Mouse (Mus musculus): Measurements from ENCODE around the gene Hs3st2. TPM values are rescaled to one million over a fixed set of nuclear protein-coding genes. Genes with fewer than 3 reads are reported as not detected.

Gene Hs3st2
- polyA plus RNA-seq, 1 experiment from 2014 or later: 0.09 TPM

GRCm38 (mm10) chr7:121378942-121379341 lies 12.7 kb upstream of the Hs3st2 start:
- no peak for ATAC-seq (replicated peaks; ENCODE audit: insufficient number of reproducible peaks, low FRiP score, low TSS enrichment)
- Histone ChIP-seq H3K27ac (ENCODE audit: low read depth, low read length) (no peak overlapping the region), H3K9ac (ENCODE audit: low read depth, low read length) (no peak overlapping the region), H3K4me2 (no peak overlapping the region), H3K4me1 (ENCODE audit: control insufficient read depth, insufficient read depth, low read length) (no peaks in the 10 kb centered on the region), H3K9me3 (replicated peaks; ENCODE audit: control insufficient read depth, low read length) (no peaks in the 10 kb centered on the region), H3K4me3 (ENCODE audit: low read depth, low read length) (no peak overlapping the region), H3K27me3 (ENCODE audit: control insufficient read depth, insufficient read depth, low read length) (no peaks in the 10 kb centered on the region), H3K36me3 (ENCODE audit: control insufficient read depth, insufficient read depth, low read length) (no peaks in the 10 kb centered on the region)
- 62% methylated on average over 4 of the region's 4 CpGs for WGBS (ENCODE audit: insufficient replicate concordance)

GRCm38 (mm10) chr7:121391984-121392739 lies 503 bp downstream of the Hs3st2 start:
- no peaks in the 10 kb centered on the region for H3K9me3 ChIP-seq (replicated peaks; ENCODE audit: control insufficient read depth, low read length)
- H3K4me1 ChIP-seq (ENCODE audit: control insufficient read depth, insufficient read depth, low read length): peaks cover 4% of the 10 kb centered on the region; the same call in 1 of the 2 replicates
- peak overlapping the region; percentile 60 for H3K4me2 ChIP-seq
- no peak overlapping the region for H3K27ac ChIP-seq (ENCODE audit: low read depth, low read length)
- H3K4me3 ChIP-seq (ENCODE audit: low read depth, low read length): peak overlapping the region; percentile 30
- H3K36me3 ChIP-seq (ENCODE audit: control insufficient read depth, insufficient read depth, low read length): no peaks in the 10 kb centered on the region
- peaks cover 51% of the 10 kb centered on the region for H3K27me3 ChIP-seq (ENCODE audit: control insufficient read depth, insufficient read depth, low read length)
- WGBS (ENCODE audit: insufficient replicate concordance): 2% methylated on average over 72 of the region's 72 CpGs
- no peak overlapping the region for H3K9ac ChIP-seq (ENCODE audit: low read depth, low read length)
- ATAC-seq (replicated peaks; ENCODE audit: insufficient number of reproducible peaks, low FRiP score, low TSS enrichment): peak; percentile 50; the same call in 1 of the 2 replicates

GRCm38 (mm10) chr7:121392740-121392993 lies 1.0 kb downstream of the Hs3st2 start:
- 1% methylated on average over 20 of the region's 28 CpGs for WGBS (ENCODE audit: insufficient replicate concordance)
- H3K4me3 ChIP-seq (ENCODE audit: low read depth, low read length): peak overlapping the region; percentile 30
- ATAC-seq (replicated peaks; ENCODE audit: insufficient number of reproducible peaks, low FRiP score, low TSS enrichment): no peak

GRCm38 (mm10) chr7:121393884-121394283 lies 2.2 kb downstream of the Hs3st2 start:
- WGBS (ENCODE audit: insufficient replicate concordance): 80% methylated on average over 1 of the region's 1 CpGs
- ATAC-seq (replicated peaks; ENCODE audit: insufficient number of reproducible peaks, low FRiP score, low TSS enrichment): no peak
- no peaks in the 10 kb centered on the region for H3K9me3 ChIP-seq (replicated peaks; ENCODE audit: control insufficient read depth, low read length)
- H3K4me2 ChIP-seq: no peak overlapping the region
- H3K4me1 ChIP-seq (ENCODE audit: control insufficient read depth, insufficient read depth, low read length): peaks cover 4% of the 10 kb centered on the region; the same call in 1 of the 2 replicates
- H3K27me3 ChIP-seq (ENCODE audit: control insufficient read depth, insufficient read depth, low read length): peaks cover 55% of the 10 kb centered on the region
- H3K4me3 ChIP-seq (ENCODE audit: low read depth, low read length): no peak overlapping the region
- no peaks in the 10 kb centered on the region for H3K36me3 ChIP-seq (ENCODE audit: control insufficient read depth, insufficient read depth, low read length)
- no peak overlapping the region for H3K9ac ChIP-seq (ENCODE audit: low read depth, low read length)
- H3K27ac ChIP-seq (ENCODE audit: low read depth, low read length): no peak overlapping the region

More at GRCm38 (mm10) chr7:121392740-121392993, 1.0 kb downstream of the Hs3st2 start:
- peak overlapping the region; percentile 60 for H3K4me2 ChIP-seq
- H3K4me1 ChIP-seq (ENCODE audit: control insufficient read depth, insufficient read depth, low read length): peaks cover 4% of the 10 kb centered on the region; the same call in 1 of the 2 replicates
- no peaks in the 10 kb centered on the region for H3K9me3 ChIP-seq (replicated peaks; ENCODE audit: control insufficient read depth, low read length)
- no peak overlapping the region for H3K9ac ChIP-seq (ENCODE audit: low read depth, low read length)
- no peak overlapping the region for H3K27ac ChIP-seq (ENCODE audit: low read depth, low read length)
- H3K36me3 ChIP-seq (ENCODE audit: control insufficient read depth, insufficient read depth, low read length): no peaks in the 10 kb centered on the region
- H3K27me3 ChIP-seq (ENCODE audit: control insufficient read depth, insufficient read depth, low read length): peaks cover 54% of the 10 kb centered on the region

GRCm38 (mm10) chr7:121394875-121395274 lies 3.2 kb downstream of the Hs3st2 start:
- Histone ChIP-seq H3K4me2 (no peak overlapping the region), H3K4me1 (ENCODE audit: control insufficient read depth, insufficient read depth, low read length) (peaks cover 4% of the 10 kb centered on the region; the same call in 1 of the 2 replicates), H3K9me3 (replicated peaks; ENCODE audit: control insufficient read depth, low read length) (no peaks in the 10 kb centered on the region), H3K27ac (ENCODE audit: low read depth, low read length) (no peak overlapping the region), H3K9ac (ENCODE audit: low read depth, low read length) (no peak overlapping the region), H3K36me3 (ENCODE audit: control insufficient read depth, insufficient read depth, low read length) (no peaks in the 10 kb centered on the region), H3K27me3 (ENCODE audit: control insufficient read depth, insufficient read depth, low read length) (peaks cover 55% of the 10 kb centered on the region), H3K4me3 (ENCODE audit: low read depth, low read length) (no peak overlapping the region)
- no peak for ATAC-seq (replicated peaks; ENCODE audit: insufficient number of reproducible peaks, low FRiP score, low TSS enrichment)
- 69% methylated on average over 2 of the region's 2 CpGs for WGBS (ENCODE audit: insufficient replicate concordance)

- H3K4me2 ChIP-seq: no peak overlapping the region
- no peak overlapping the region for H3K9ac ChIP-seq (ENCODE audit: low read depth, low read length)
- no peaks in the 10 kb centered on the region for H3K36me3 ChIP-seq (ENCODE audit: control insufficient read depth, insufficient read depth, low read length)
- H3K4me1 ChIP-seq (ENCODE audit: control insufficient read depth, insufficient read depth, low read length): no peaks in the 10 kb centered on the region
- 72% methylated on average over 11 of the region's 11 CpGs for WGBS (ENCODE audit: insufficient replicate concordance)
- H3K9me3 ChIP-seq (replicated peaks; ENCODE audit: control insufficient read depth, low read length): no peaks in the 10 kb centered on the region
- H3K27ac ChIP-seq (ENCODE audit: low read depth, low read length): no peak overlapping the region
- no peak overlapping the region for H3K4me3 ChIP-seq (ENCODE audit: low read depth, low read length)
- no peaks in the 10 kb centered on the region for H3K27me3 ChIP-seq (ENCODE audit: control insufficient read depth, insufficient read depth, low read length)
- ATAC-seq (replicated peaks; ENCODE audit: insufficient number of reproducible peaks, low FRiP score, low TSS enrichment): no peak
Measured at GRCm38 (mm10) chr7:121410716-121411506, 19.3 kb downstream of the Hs3st2 start.

- Histone ChIP-seq H3K27ac (ENCODE audit: low read depth, low read length) (no peak overlapping the region), H3K36me3 (ENCODE audit: control insufficient read depth, insufficient read depth, low read length) (no peaks in the 10 kb centered on the region), H3K4me1 (ENCODE audit: control insufficient read depth, insufficient read depth, low read length) (no peaks in the 10 kb centered on the region), H3K9ac (ENCODE audit: low read depth, low read length) (no peak overlapping the region), H3K4me3 (ENCODE audit: low read depth, low read length) (no peak overlapping the region), H3K27me3 (ENCODE audit: control insufficient read depth, insufficient read depth, low read length) (no peaks in the 10 kb centered on the region), H3K4me2 (no peak overlapping the region), H3K9me3 (replicated peaks; ENCODE audit: control insufficient read depth, low read length) (no peaks in the 10 kb centered on the region)
- 82% methylated on average over 7 of the region's 7 CpGs for WGBS (ENCODE audit: insufficient replicate concordance)
- ATAC-seq (replicated peaks; ENCODE audit: insufficient number of reproducible peaks, low FRiP score, low TSS enrichment): no peak
Measured at GRCm38 (mm10) chr7:121411507-121411898, 19.8 kb downstream of the Hs3st2 start.

GRCm38 (mm10) chr7:121436884-121437283 lies 45.2 kb downstream of the Hs3st2 start:
- H3K9me3 ChIP-seq (replicated peaks; ENCODE audit: control insufficient read depth, low read length): no peaks in the 10 kb centered on the region
- 78% methylated on average over 6 of the region's 6 CpGs for WGBS (ENCODE audit: insufficient replicate concordance)
- H3K27me3 ChIP-seq (ENCODE audit: control insufficient read depth, insufficient read depth, low read length): no peaks in the 10 kb centered on the region
- H3K36me3 ChIP-seq (ENCODE audit: control insufficient read depth, insufficient read depth, low read length): no peaks in the 10 kb centered on the region
- no peak overlapping the region for H3K4me3 ChIP-seq (ENCODE audit: low read depth, low read length)
- H3K9ac ChIP-seq (ENCODE audit: low read depth, low read length): no peak overlapping the region
- no peaks in the 10 kb centered on the region for H3K4me1 ChIP-seq (ENCODE audit: control insufficient read depth, insufficient read depth, low read length)
- H3K27ac ChIP-seq (ENCODE audit: low read depth, low read length): no peak overlapping the region
- H3K4me2 ChIP-seq: no peak overlapping the region
- ATAC-seq (replicated peaks; ENCODE audit: insufficient number of reproducible peaks, low FRiP score, low TSS enrichment): no peak
